ENCODE assay signal across 25 mouse cellular contexts in genomic region chr7:30857746-30858145, GRCm38 (mm10). TPM values are rescaled to one million over a fixed set of nuclear protein-coding genes. Genes with fewer than 3 reads are reported as not detected.
"Had no signal": no experiment of that assay in that cellular context is flagged by ENCODE, and none has a peak within 500 bp of the region (broad histone marks: within the 10 kb centered on the region; RNA-seq: fewer than 3 reads in every experiment).

No protein-coding gene starts in this region.

- ATAC-seq: midbrain, embryonic 16.5 days had no signal

- H3K9ac ChIP-seq: liver, embryonic 14.5 days; lung, embryonic 14.5 days; neural tube, embryonic 13.5 days; neural tube, embryonic 15.5 days had no signal

- H3K4me2 ChIP-seq: lung, embryonic 14.5 days; midbrain, embryonic 11.5 days; neural tube, embryonic 13.5 days; neural tube, embryonic 15.5 days had no signal

- H3K36me3 ChIP-seq: neural tube, embryonic 13.5 days; neural tube, embryonic 15.5 days had no signal

- H3K4me3 ChIP-seq: megakaryocyte, embryonic 14.5 days; myocyte; neural tube, embryonic 13.5 days; neural tube, embryonic 15.5 days had no signal

- DNase-seq: lung, adult 18-20 months; lung, embryonic 14.5 days; lung, postnatal 10 days; lung, postnatal 4 days; midbrain, embryonic 14.5 days; retina, postnatal 1 day; right cerebral cortex, adult 18-20 months; right cerebral cortex, postnatal 25 days; right cerebral cortex, postnatal 4 days; spleen, adult 18-20 months; thymus, adult 2 months; thymus, postnatal 25 days; thymus, postnatal 4 days had no signal

- H3K9me3 ChIP-seq: megakaryocyte, embryonic 14.5 days; neural tube, embryonic 13.5 days; neural tube, embryonic 15.5 days had no signal

- H3K4me1 ChIP-seq: neural tube, embryonic 13.5 days had no signal

- H3K27ac ChIP-seq: liver, embryonic 14.5 days; neural tube, embryonic 13.5 days; neural tube, embryonic 15.5 days had no signal

RNA-seq across cellular contexts. Expression of gene Ffar3, which starts 1.8 kb away (rescaled TPM):
- polyA plus RNA-seq: liver, embryonic 14.5 days; liver, embryonic 16.5 days; lung, embryonic 14.5 days; lung, embryonic 16.5 days; midbrain, embryonic 11.5 days; midbrain, embryonic 14.5 days; midbrain, embryonic 16.5 days; myocyte; neural tube, embryonic 11.5 days; neural tube, embryonic 13.5 days; neural tube, embryonic 15.5 days; stomach, embryonic 14.5 days; urinary bladder, adult 2 months had no signal

RNA-seq across cellular contexts. Expression of gene Ffar1, which starts 3.6 kb away (rescaled TPM):
- polyA plus RNA-seq: liver, embryonic 16.5 days; lung, embryonic 14.5 days; lung, embryonic 16.5 days; midbrain, embryonic 11.5 days; midbrain, embryonic 14.5 days; midbrain, embryonic 16.5 days; myocyte; neural tube, embryonic 11.5 days; neural tube, embryonic 13.5 days; neural tube, embryonic 15.5 days; stomach, embryonic 14.5 days; urinary bladder, adult 2 months had no signal

RNA-seq across cellular contexts. Expression of gene Cd22, which starts 22.4 kb away (rescaled TPM):
- polyA plus RNA-seq: midbrain, embryonic 11.5 days; midbrain, embryonic 14.5 days; midbrain, embryonic 16.5 days; myocyte had no signal

RNA-seq across cellular contexts. Expression of gene Ffar2, which starts 34.2 kb away (rescaled TPM):
- polyA plus RNA-seq: midbrain, embryonic 11.5 days; midbrain, embryonic 14.5 days; myocyte; neural tube, embryonic 11.5 days had no signal
